Mouse (Mus musculus) forebrain, embryonic 14.5 days (tissue): ENCODE data around the gene Cmya5. TPM values are rescaled to one million over a fixed set of nuclear protein-coding genes. Genes with fewer than 3 reads are reported as not detected.

Source experiments
- ATAC-seq: fragments of 200-750 bp; cut with Nextera tagmentation; 2 replicates; pipeline ENCODE4 v1.8.0; 2017; ENCODE audit warnings: mild to moderate bottlenecking, moderate library complexity
- DNase-seq: peaks from one replicate; pipeline ENCODE4 v3.0.0-alpha.2; 2015; ENCODE audit warnings: low spot score
- H3K27ac ChIP-seq: fragments of 300-500 bp; sonication (generic); 2 replicates; pipeline ENCODE4 v1.5.1; 2014; ENCODE audit warnings: low read depth, mild to moderate bottlenecking, control low read depth, low read length, moderate library complexity
- H3K27me3 ChIP-seq: fragments of 300-500 bp; sonication (generic); replicated peaks from 2 replicates; pipeline ENCODE4 v1.6.1; 2014; ENCODE audit warnings: low read length, control low read depth, mixed read lengths; ENCODE audit not compliant: control insufficient read depth, insufficient read depth
- H3K36me3 ChIP-seq: fragments of 300-500 bp; sonication (generic); 2 replicates; pipeline ENCODE4 v1.6.1; 2014; ENCODE audit warnings: low read length, control low read depth; ENCODE audit not compliant: control insufficient read depth, insufficient read depth
- H3K4me1 ChIP-seq: fragments of 300-500 bp; sonication (generic); 2 replicates; pipeline ENCODE4 v1.6.1; 2014; ENCODE audit warnings: antibody characterized with exemption, low read length, control low read depth; ENCODE audit not compliant: control insufficient read depth, insufficient read depth
- H3K4me2 ChIP-seq: fragments of 300-500 bp; sonication (generic); 2 replicates; pipeline ENCODE4 v1.6.1; 2014; ENCODE audit warnings: mild to moderate bottlenecking, control low read depth, low read length
- H3K4me3 ChIP-seq: fragments of 300-500 bp; sonication (generic); 2 replicates; pipeline ENCODE4 v1.5.1; 2014; ENCODE audit warnings: low read depth, low read length, control low read depth
- H3K9ac ChIP-seq: fragments of 300-500 bp; sonication (generic); 2 replicates; pipeline ENCODE4 v1.6.1; 2014; ENCODE audit warnings: mild to moderate bottlenecking, low read length, control low read depth, moderate library complexity
- H3K9me3 ChIP-seq: fragments of 300-500 bp; sonication (generic); replicated peaks from 2 replicates; pipeline ENCODE4 v1.6.1; 2016; ENCODE audit warnings: low read length, control low read depth, mixed read lengths; ENCODE audit not compliant: control insufficient read depth
- WGBS: fragments of 180-500 bp; shearing (Covaris S2); extraction: QIAGEN DNeasy Blood & Tissue Kit; methylation state at CpG from one replicate; pipeline ENCODE4 v1.1.7; 2014; 5-methylcytosine and 5-hydroxymethylcytosine counted together
- polyA plus RNA-seq: library from polyadenylated mRNA; unstranded; fragments of >200 nt; fragmentation: Nextera tagmentation; extraction: Ambion mirVana; gene quantifications from 2 replicates; pipeline ENCODE4 v1.2.1, GENCODE M21; 2014

Gene Cmya5
- polyA plus RNA-seq, 1 experiment from 2014 or later = 0.17 TPM

- Histone ChIP-seq H3K4me3 (no peak overlapping the region), H3K27me3 (no peaks in the 10 kb centered on the region), H3K4me2 (no peak overlapping the region), H3K36me3 (no peaks in the 10 kb centered on the region), H3K9me3 (no peaks in the 10 kb centered on the region), H3K9ac (no peak overlapping the region), H3K4me1 (peaks cover 4% of the 10 kb centered on the region; the same call in 1 of the 2 replicates), H3K27ac (no peak overlapping the region)
- peak; percentile 39 for DNase-seq
- 38% methylated on average over 13 of the region's 13 CpGs for WGBS
- peak; percentile 50; the same call in 1 of the 2 replicates for ATAC-seq
Observed at GRCm38 (mm10) chr13:93062860-93063636, 81.5 kb downstream of the Cmya5 start.

- no peak overlapping the region for H3K4me2 ChIP-seq
Observed at GRCm38 (mm10) chr13:93061311-93061710, 83.2 kb downstream of the Cmya5 start.

GRCm38 (mm10) chr13:93060437-93060836 lies 84.1 kb downstream of the Cmya5 start:
- peaks cover 4% of the 10 kb centered on the region; the same call in 1 of the 2 replicates for H3K4me1 ChIP-seq
- no peaks in the 10 kb centered on the region for H3K9me3 ChIP-seq
- H3K36me3 ChIP-seq = no peaks in the 10 kb centered on the region
- H3K4me3 ChIP-seq = no peak overlapping the region
- no peak for DNase-seq
- no peak for ATAC-seq
- H3K27me3 ChIP-seq = no peaks in the 10 kb centered on the region
- no peak overlapping the region for H3K27ac ChIP-seq
- no peak overlapping the region for H3K4me2 ChIP-seq
- H3K9ac ChIP-seq = no peak overlapping the region
- 87% methylated on average over 3 of the region's 3 CpGs for WGBS

More at GRCm38 (mm10) chr13:93061311-93061710, 83.2 kb downstream of the Cmya5 start:
- no peaks in the 10 kb centered on the region for H3K9me3 ChIP-seq
- H3K36me3 ChIP-seq = no peaks in the 10 kb centered on the region
- H3K4me3 ChIP-seq = no peak overlapping the region
- no peak overlapping the region for H3K9ac ChIP-seq
- H3K27ac ChIP-seq = no peak overlapping the region
- WGBS = 88% methylated on average over 4 of the region's 4 CpGs
- H3K4me1 ChIP-seq = peaks cover 4% of the 10 kb centered on the region; the same call in 1 of the 2 replicates
- DNase-seq (no peak), ATAC-seq (no peak)
- no peaks in the 10 kb centered on the region for H3K27me3 ChIP-seq

- Histone ChIP-seq H3K27ac (no peak overlapping the region), H3K4me1 (peaks cover 4% of the 10 kb centered on the region; the same call in 1 of the 2 replicates), H3K9ac (no peak overlapping the region), H3K4me3 (no peak overlapping the region), H3K4me2 (no peak overlapping the region), H3K36me3 (no peaks in the 10 kb centered on the region), H3K9me3 (no peaks in the 10 kb centered on the region), H3K27me3 (no peaks in the 10 kb centered on the region)
- WGBS = 79% methylated on average over 5 of the region's 5 CpGs
- ATAC-seq (no peak), DNase-seq (no peak)
Observed at GRCm38 (mm10) chr13:93058551-93059011, 85.9 kb downstream of the Cmya5 start.

- no peaks in the 10 kb centered on the region for H3K4me1 ChIP-seq
- ATAC-seq (no peak), DNase-seq (no peak)
- H3K9me3 ChIP-seq = no peaks in the 10 kb centered on the region
- WGBS = 86% methylated on average over 7 of the region's 7 CpGs
- H3K27me3 ChIP-seq = no peaks in the 10 kb centered on the region
- no peak overlapping the region for H3K4me3 ChIP-seq
- H3K36me3 ChIP-seq = no peaks in the 10 kb centered on the region
- H3K9ac ChIP-seq = no peak overlapping the region
- H3K27ac ChIP-seq = no peak overlapping the region
- H3K4me2 ChIP-seq = no peak overlapping the region
Observed at GRCm38 (mm10) chr13:93057492-93058260, 86.8 kb downstream of the Cmya5 start.

GRCm38 (mm10) chr13:93056091-93056490 lies 88.4 kb downstream of the Cmya5 start:
- no peaks in the 10 kb centered on the region for H3K36me3 ChIP-seq
- no peak overlapping the region for H3K9ac ChIP-seq
- H3K4me1 ChIP-seq = no peaks in the 10 kb centered on the region
- 79% methylated on average over 1 of the region's 1 CpGs for WGBS
- H3K4me3 ChIP-seq = no peak overlapping the region
- ATAC-seq (peak; percentile 77; the same call in 1 of the 2 replicates), DNase-seq (peak; percentile 55)
- H3K27me3 ChIP-seq = no peaks in the 10 kb centered on the region
- H3K4me2 ChIP-seq = no peak overlapping the region
- H3K9me3 ChIP-seq = no peaks in the 10 kb centered on the region
- no peak overlapping the region for H3K27ac ChIP-seq

- Histone ChIP-seq H3K4me3 (no peak overlapping the region), H3K4me1 (no peaks in the 10 kb centered on the region), H3K27ac (no peak overlapping the region), H3K9me3 (no peaks in the 10 kb centered on the region), H3K27me3 (no peaks in the 10 kb centered on the region), H3K9ac (no peak overlapping the region), H3K4me2 (no peak overlapping the region), H3K36me3 (no peaks in the 10 kb centered on the region)
- DNase-seq = no peak
- WGBS = 89% methylated on average over 5 of the region's 5 CpGs
- ATAC-seq = no peak
Observed at GRCm38 (mm10) chr13:93051483-93051882, 93.0 kb downstream of the Cmya5 start.

GRCm38 (mm10) chr13:93041021-93041420 lies 103.5 kb downstream of the Cmya5 start:
- ATAC-seq (no peak), DNase-seq (no peak)
- Histone ChIP-seq H3K9ac (no peak overlapping the region), H3K4me2 (no peak overlapping the region), H3K9me3 (no peaks in the 10 kb centered on the region), H3K27me3 (no peaks in the 10 kb centered on the region), H3K27ac (no peak overlapping the region), H3K4me3 (no peak overlapping the region), H3K36me3 (no peaks in the 10 kb centered on the region), H3K4me1 (no peaks in the 10 kb centered on the region)
- WGBS = 86% methylated on average over 9 of the region's 9 CpGs
